Mouse (Mus musculus) limb, embryonic 15.5 days (tissue): ENCODE data around the gene Ankrd55. TPM values are rescaled to one million over a fixed set of nuclear protein-coding genes. Genes with fewer than 3 reads are reported as not detected.

ENCODE experiments used
- ATAC-seq: fragments of 200-750 bp; cut with Nextera tagmentation; 2 replicates; pipeline ENCODE4 v1.8.0; 2017; ENCODE audit warnings: low read depth, moderate TSS enrichment; ENCODE audit not compliant: insufficient number of reproducible peaks, low FRiP score, low TSS enrichment
- H3K27ac ChIP-seq: fragments of 300-500 bp; sonication (generic); 2 replicates; pipeline ENCODE4 v1.5.1; 2015; ENCODE audit warnings: moderate library complexity, mild to moderate bottlenecking, inconsistent platforms
- H3K27me3 ChIP-seq: fragments of 300-500 bp; sonication (generic); 2 replicates; pipeline ENCODE4 v1.6.1; 2015; ENCODE audit warnings: inconsistent platforms
- H3K36me3 ChIP-seq: fragments of 300-500 bp; sonication (generic); 2 replicates; pipeline ENCODE4 v1.6.1; 2015; ENCODE audit warnings: inconsistent platforms
- H3K4me1 ChIP-seq: fragments of 300-500 bp; sonication (generic); 2 replicates; pipeline ENCODE4 v1.6.1; 2015; ENCODE audit warnings: inconsistent platforms
- H3K4me2 ChIP-seq: fragments of 300-500 bp; sonication (generic); 2 replicates; pipeline ENCODE4 v1.6.1; 2015; ENCODE audit warnings: mild to moderate bottlenecking, inconsistent platforms
- H3K4me3 ChIP-seq: fragments of 300-500 bp; sonication (generic); 2 replicates; pipeline ENCODE4 v1.5.1; 2015; ENCODE audit warnings: mild to moderate bottlenecking, inconsistent platforms
- H3K9ac ChIP-seq: fragments of 300-500 bp; sonication (generic); 2 replicates; pipeline ENCODE4 v1.6.1; 2015; ENCODE audit warnings: inconsistent platforms
- H3K9me3 ChIP-seq: fragments of 300-500 bp; sonication (generic); 2 replicates; pipeline ENCODE4 v1.6.1; 2016; ENCODE audit warnings: inconsistent platforms
- WGBS: fragments of 180-500 bp; shearing (Covaris S2); methylation state at CpG from one replicate; pipeline ENCODE4 v1.1.7; 2015; 5-methylcytosine and 5-hydroxymethylcytosine counted together
- polyA plus RNA-seq: library from polyadenylated mRNA; unstranded; fragments of >200 nt; fragmentation: Nextera tagmentation; extraction: Ambion mirVana; gene quantifications from 2 replicates; pipeline ENCODE4 v1.2.1, GENCODE M21; 2015

Ankrd55 gene
- 0.89 and 1.00 TPM in 2 replicates for polyA plus RNA-seq

- H3K4me2 ChIP-seq = peak within 1 kb of the TSS; percentile 47
- H3K27me3 ChIP-seq = no peaks in the 10 kb centered on the region
- H3K36me3 ChIP-seq = no peaks in the 10 kb centered on the region
- H3K9me3 ChIP-seq = no peaks in the 10 kb centered on the region
- 10% methylated on average over 22 of the region's 22 CpGs for WGBS
- H3K27ac ChIP-seq = peak within 1 kb of the TSS; percentile 59
- peak; percentile 70 for ATAC-seq
- H3K9ac ChIP-seq = peak within 1 kb of the TSS; percentile 26; the same call in 1 of the 2 replicates
- peaks cover 13% of the 10 kb centered on the region for H3K4me1 ChIP-seq
- H3K4me3 ChIP-seq = peak within 1 kb of the TSS; percentile 25
Measured at GRCm38 (mm10) chr13:112288225-112289178, at the start of gene Ankrd55. Gene Ankrd55 (plus strand): TSS chr13:112288451.

GRCm38 (mm10) chr13:112239239-112239638, 49.0 kb upstream of the Ankrd55 start:
- no peak overlapping the region for H3K4me2 ChIP-seq
- ATAC-seq = no peak
- no peaks in the 10 kb centered on the region for H3K4me1 ChIP-seq
- H3K27me3 ChIP-seq = no peaks in the 10 kb centered on the region
- H3K4me3 ChIP-seq = no peak overlapping the region
- no peak overlapping the region for H3K27ac ChIP-seq
- no peak overlapping the region for H3K9ac ChIP-seq
- 95% methylated on average over 2 of the region's 2 CpGs for WGBS
- H3K36me3 ChIP-seq = no peaks in the 10 kb centered on the region
- no peaks in the 10 kb centered on the region for H3K9me3 ChIP-seq

- 64% methylated on average over 8 of the region's 8 CpGs for WGBS
Measured at GRCm38 (mm10) chr13:112241431-112241830, 46.8 kb upstream of the Ankrd55 start.

GRCm38 (mm10) chr13:112245131-112245530, 43.1 kb upstream of the Ankrd55 start:
- WGBS = 47% methylated on average over 5 of the region's 5 CpGs
- no peak overlapping the region for H3K27ac ChIP-seq
- no peak for ATAC-seq

More at GRCm38 (mm10) chr13:112241431-112241830, 46.8 kb upstream of the Ankrd55 start:
- Histone ChIP-seq H3K9me3 (0 out of 2 replicates have a peak, but pooled peaks cover under 1% of the 10 kb centered on the region), H3K27me3 (no peaks in the 10 kb centered on the region), H3K36me3 (no peaks in the 10 kb centered on the region), H3K4me1 (no peaks in the 10 kb centered on the region), H3K4me3 (no peak overlapping the region), H3K4me2 (no peak overlapping the region), H3K9ac (no peak overlapping the region), H3K27ac (no peak overlapping the region)
- no peak for ATAC-seq

GRCm38 (mm10) chr13:112251433-112251832, 36.8 kb upstream of the Ankrd55 start:
- WGBS = 66% methylated on average over 2 of the region's 2 CpGs
- no peaks in the 10 kb centered on the region for H3K4me1 ChIP-seq
- no peak overlapping the region for H3K4me2 ChIP-seq
- H3K9me3 ChIP-seq = peaks cover 15% of the 10 kb centered on the region; the same call in 1 of the 2 replicates
- H3K9ac ChIP-seq = no peak overlapping the region
- no peak overlapping the region for H3K4me3 ChIP-seq
- no peaks in the 10 kb centered on the region for H3K27me3 ChIP-seq
- ATAC-seq = no peak
- H3K36me3 ChIP-seq = no peaks in the 10 kb centered on the region
- H3K27ac ChIP-seq = no peak overlapping the region

More at GRCm38 (mm10) chr13:112245131-112245530, 43.1 kb upstream of the Ankrd55 start:
- H3K27me3 ChIP-seq = no peaks in the 10 kb centered on the region
- peaks cover 15% of the 10 kb centered on the region; the same call in 1 of the 2 replicates for H3K9me3 ChIP-seq
- no peaks in the 10 kb centered on the region for H3K4me1 ChIP-seq
- no peak overlapping the region for H3K4me3 ChIP-seq
- H3K9ac ChIP-seq = no peak overlapping the region
- no peaks in the 10 kb centered on the region for H3K36me3 ChIP-seq
- H3K4me2 ChIP-seq = no peak overlapping the region

- Histone ChIP-seq H3K36me3 (no peaks in the 10 kb centered on the region), H3K27me3 (no peaks in the 10 kb centered on the region), H3K4me1 (no peaks in the 10 kb centered on the region), H3K9ac (no peak overlapping the region), H3K4me2 (no peak overlapping the region), H3K27ac (no peak overlapping the region), H3K4me3 (no peak overlapping the region), H3K9me3 (0 out of 2 replicates have a peak, but pooled peaks cover 9% of the 10 kb centered on the region)
- no peak for ATAC-seq
- WGBS = 81% methylated on average over 3 of the region's 3 CpGs
Measured at GRCm38 (mm10) chr13:112252012-112252411, 36.2 kb upstream of the Ankrd55 start.

- Histone ChIP-seq H3K9ac (no peak overlapping the region), H3K4me1 (no peaks in the 10 kb centered on the region), H3K4me2 (no peak overlapping the region), H3K27ac (no peak overlapping the region), H3K4me3 (no peak overlapping the region), H3K36me3 (no peaks in the 10 kb centered on the region), H3K9me3 (0 out of 2 replicates have a peak, but pooled peaks cover 4% of the 10 kb centered on the region), H3K27me3 (no peaks in the 10 kb centered on the region)
- no peak for ATAC-seq
- 57% methylated on average over 13 of the region's 13 CpGs for WGBS
Measured at GRCm38 (mm10) chr13:112252991-112253620, 35.1 kb upstream of the Ankrd55 start.

GRCm38 (mm10) chr13:112254116-112254515, 34.1 kb upstream of the Ankrd55 start:
- no peak for ATAC-seq
- H3K4me3 ChIP-seq = no peak overlapping the region
- H3K4me2 ChIP-seq = no peak overlapping the region
- no peak overlapping the region for H3K27ac ChIP-seq
- H3K36me3 ChIP-seq = no peaks in the 10 kb centered on the region
- WGBS = 85% methylated on average over 8 of the region's 8 CpGs
- H3K9me3 ChIP-seq = 0 out of 2 replicates have a peak, but pooled peaks cover 2% of the 10 kb centered on the region
- H3K9ac ChIP-seq = no peak overlapping the region
- no peaks in the 10 kb centered on the region for H3K4me1 ChIP-seq
- no peaks in the 10 kb centered on the region for H3K27me3 ChIP-seq

GRCm38 (mm10) chr13:112255862-112256261, 32.4 kb upstream of the Ankrd55 start:
- Histone ChIP-seq H3K4me3 (no peak overlapping the region), H3K4me1 (no peaks in the 10 kb centered on the region), H3K36me3 (no peaks in the 10 kb centered on the region), H3K9me3 (no peaks in the 10 kb centered on the region), H3K4me2 (no peak overlapping the region), H3K27ac (no peak overlapping the region), H3K27me3 (no peaks in the 10 kb centered on the region), H3K9ac (no peak overlapping the region)
- no peak for ATAC-seq
- 65% methylated on average over 5 of the region's 5 CpGs for WGBS

GRCm38 (mm10) chr13:112258478-112258877, 29.8 kb upstream of the Ankrd55 start:
- no peak overlapping the region for H3K4me3 ChIP-seq
- H3K4me1 ChIP-seq = no peaks in the 10 kb centered on the region
- H3K27ac ChIP-seq = no peak overlapping the region
- WGBS = 78% methylated on average over 10 of the region's 10 CpGs
- H3K36me3 ChIP-seq = no peaks in the 10 kb centered on the region
- no peak overlapping the region for H3K9ac ChIP-seq
- no peak for ATAC-seq
- no peaks in the 10 kb centered on the region for H3K27me3 ChIP-seq
- H3K9me3 ChIP-seq = no peaks in the 10 kb centered on the region
- H3K4me2 ChIP-seq = no peak overlapping the region

GRCm38 (mm10) chr13:112259398-112259797, 28.9 kb upstream of the Ankrd55 start:
- Histone ChIP-seq H3K4me3 (no peak overlapping the region), H3K27ac (no peak overlapping the region), H3K4me2 (no peak overlapping the region), H3K36me3 (no peaks in the 10 kb centered on the region), H3K9ac (no peak overlapping the region), H3K27me3 (no peaks in the 10 kb centered on the region), H3K9me3 (no peaks in the 10 kb centered on the region), H3K4me1 (no peaks in the 10 kb centered on the region)
- WGBS = 32% methylated on average over 2 of the region's 2 CpGs
- ATAC-seq = no peak

- WGBS = 16% methylated on average over 4 of the region's 4 CpGs
Measured at GRCm38 (mm10) chr13:112264666-112265065, 23.6 kb upstream of the Ankrd55 start.

More at GRCm38 (mm10) chr13:112264666-112265065, 23.6 kb upstream of the Ankrd55 start:
- Histone ChIP-seq H3K27me3 (no peaks in the 10 kb centered on the region), H3K9me3 (no peaks in the 10 kb centered on the region), H3K27ac (no peak overlapping the region), H3K4me3 (no peak overlapping the region), H3K4me1 (no peaks in the 10 kb centered on the region), H3K4me2 (no peak overlapping the region), H3K9ac (no peak overlapping the region), H3K36me3 (no peaks in the 10 kb centered on the region)
- ATAC-seq = no peak
